Mouse (Mus musculus): ENCODE data around the gene Zfp512b.

GRCm38 (mm10) chr2:181570375-181570774, 22.2 kb downstream of the Zfp512b start:
- TF ChIP-seq CTCF (IDR thresholded peaks at IDR 0.05; ENCODE audit: low read depth) (no peak), EP300 (IDR thresholded peaks at IDR 0.05; ENCODE audit: low read depth) (no peak)

All from liver, postnatal 0 days (tissue).